Mouse (Mus musculus) MEL-GATA-1-ER (cell line): Measurements from ENCODE around the gene Spert.

Source experiments
- DNase-seq: peaks from one replicate; pipeline ENCODE4 v3.0.0-alpha.2; 2012; ENCODE audit warnings: low read depth; ENCODE audit errors: extremely low read depth

The Spert gene

GRCm38 (mm10) chr14:75592978-75593377 lies at the start of gene Spert:
TSS of gene Spert (minus strand) at chr14:75593116.
- no peak for DNase-seq

- DNase-seq = no peak
Observed at GRCm38 (mm10) chr14:75642080-75642479, 49.2 kb upstream of the Spert start, which contains the start of gene Erich6b. TSS of gene Erich6b (plus strand) at chr14:75642259.

GRCm38 (mm10) chr14:75641369-75641768 lies 48.5 kb upstream of the Spert start:
- no peak for DNase-seq

GRCm38 (mm10) chr14:75640846-75641245 lies 47.9 kb upstream of the Spert start:
- DNase-seq = no peak

- no peak for DNase-seq
Observed at GRCm38 (mm10) chr14:75637641-75638040, 44.7 kb upstream of the Spert start.

- DNase-seq = no peak
Observed at GRCm38 (mm10) chr14:75636107-75636506, 43.2 kb upstream of the Spert start.

GRCm38 (mm10) chr14:75635350-75635749 lies 42.4 kb upstream of the Spert start:
- no peak for DNase-seq

- DNase-seq = peak; percentile 15
Observed at GRCm38 (mm10) chr14:75628870-75629269, 36.0 kb upstream of the Spert start.

GRCm38 (mm10) chr14:75622984-75623383 lies 30.1 kb upstream of the Spert start:
- DNase-seq = no peak

- DNase-seq = no peak
Observed at GRCm38 (mm10) chr14:75616375-75616774, 23.5 kb upstream of the Spert start.

- no peak for DNase-seq
Observed at GRCm38 (mm10) chr14:75609176-75609575, 16.3 kb upstream of the Spert start.

- no peak for DNase-seq
Observed at GRCm38 (mm10) chr14:75583870-75584269, 9.0 kb downstream of the Spert start.

- DNase-seq = peak; percentile 52
Observed at GRCm38 (mm10) chr14:75579010-75579409, 13.9 kb downstream of the Spert start.

GRCm38 (mm10) chr14:75566303-75566702 lies 26.6 kb downstream of the Spert start:
- no peak for DNase-seq

GRCm38 (mm10) chr14:75565534-75566140 lies 27.3 kb downstream of the Spert start:
- no peak for DNase-seq

GRCm38 (mm10) chr14:75561577-75562331 lies 31.2 kb downstream of the Spert start:
- no peak for DNase-seq

- DNase-seq = no peak
Observed at GRCm38 (mm10) chr14:75541731-75542130, 51.2 kb downstream of the Spert start.

GRCm38 (mm10) chr14:75540996-75541350 lies 51.9 kb downstream of the Spert start:
- no peak for DNase-seq

GRCm38 (mm10) chr14:75540216-75540995 lies 52.5 kb downstream of the Spert start:
- no peak for DNase-seq

- no peak for DNase-seq
Observed at GRCm38 (mm10) chr14:75539205-75539604, 53.7 kb downstream of the Spert start.
